Mouse (Mus musculus): Measurements from ENCODE around the gene Capn2.

DNA sequence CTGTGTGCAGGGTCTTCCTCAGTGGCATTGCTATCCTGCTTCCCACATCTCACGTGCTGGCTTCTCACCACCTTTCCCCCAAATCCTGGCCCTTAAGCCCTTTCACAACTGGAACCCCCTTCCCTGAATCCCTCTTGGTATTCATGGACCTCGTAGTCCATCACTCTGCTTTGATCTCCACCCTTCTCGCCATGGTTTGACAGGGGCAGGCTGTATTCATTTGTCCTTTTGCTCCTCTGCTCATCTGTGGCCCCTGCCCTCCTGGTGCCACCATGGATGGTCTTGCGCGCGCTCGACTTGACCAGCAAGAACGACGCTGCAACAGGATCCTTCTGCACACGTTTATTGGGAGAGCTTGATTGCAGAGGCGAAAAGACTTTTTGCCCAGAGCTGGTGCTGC is 42.1 kb upstream of the Capn2 start:
- TF ChIP-seq CTCF (conservative IDR thresholded peaks at IDR 0.05; ENCODE audit: low read length) (no peak), POU5F1 (IDR thresholded peaks at IDR 0.05; ENCODE audit: borderline replicate concordance, low read length) (no peak)

All from E14TG2a.4 (cell line).